Mouse (Mus musculus) ES-E14 (cell line): Measurements from ENCODE around the gene Hamp2. TPM values are rescaled to one million over a fixed set of nuclear protein-coding genes. Genes with fewer than 3 reads are reported as not detected.
"Not testable (repeated sequence)": the region's sequence is repeated elsewhere in the genome, so short reads cannot be mapped to it uniquely, and the experiment has no call there.

Experiments
- DNase-seq: peaks from one replicate; pipeline ENCODE4 v3.0.0-alpha.2; 2013; ENCODE audit warnings: low read depth, low spot score
- H3K27ac ChIP-seq: 2 replicates; pipeline ENCODE4 v1.5.1; 2012; ENCODE audit warnings: low read depth, mild to moderate bottlenecking, low read length, moderate library complexity, mixed read lengths; ENCODE audit not compliant: poor library complexity, insufficient read depth, severe bottlenecking
- H3K36me3 ChIP-seq: 2 replicates; pipeline ENCODE4 v1.6.1; 2012; ENCODE audit warnings: mild to moderate bottlenecking, low read length, moderate library complexity, mixed read lengths; ENCODE audit not compliant: control insufficient read depth, poor library complexity, insufficient read depth, severe bottlenecking
- H3K4me1 ChIP-seq, 2 experiments: fragments of 150-350 bp in 1 of 2; sonication (generic) in 1 of 2; 2 replicates each; pipeline ENCODE4 v1.6.1; 2012; ENCODE audit warnings: low read length in 2 of 2, mild to moderate bottlenecking in 1 of 2, mixed read lengths in 1 of 2; ENCODE audit not compliant: control insufficient read depth in 2 of 2, insufficient read depth in 2 of 2, poor library complexity in 1 of 2
- H3K4me3 ChIP-seq, 2 experiments: fragments of 150-350 bp in 1 of 2; sonication (generic) in 1 of 2; 2 replicates each; pipeline ENCODE4 v1.5.1; 2012; ENCODE audit warnings: low read length in 2 of 2, low read depth in 1 of 2, mild to moderate bottlenecking in 1 of 2, mixed read lengths in 1 of 2; ENCODE audit not compliant: insufficient read depth in 1 of 2, poor library complexity in 1 of 2, severe bottlenecking in 1 of 2
- H3K9ac ChIP-seq: 2 replicates; pipeline ENCODE4 v1.6.1; 2012; ENCODE audit warnings: low read depth, mild to moderate bottlenecking, low read length, mixed read lengths; ENCODE audit not compliant: poor library complexity, insufficient read depth, severe bottlenecking
- H3K9me3 ChIP-seq: fragments of 150-350 bp; sonication (generic); 2 replicates; pipeline ENCODE4 v1.6.1; 2012; ENCODE audit warnings: low read depth, mild to moderate bottlenecking, low read length; ENCODE audit not compliant: control insufficient read depth, insufficient read depth
- CHD2 ChIP-seq: IDR thresholded peaks from 2 replicates; pipeline ENCODE4 v1.6.1; 2014; ENCODE audit warnings: mild to moderate bottlenecking, low read depth, low read length, inconsistent platforms
- HCFC1 ChIP-seq: IDR thresholded peaks from 2 replicates; pipeline ENCODE4 v1.6.1; 2012; ENCODE audit warnings: low read length, inconsistent platforms, borderline replicate concordance; ENCODE audit not compliant: insufficient read depth
- MAFK ChIP-seq: IDR thresholded peaks from 2 replicates; pipeline ENCODE4 v1.6.1; 2014; ENCODE audit warnings: mild to moderate bottlenecking, low read depth, low read length, inconsistent platforms; ENCODE audit not compliant: insufficient read depth
- ZC3H11A ChIP-seq: IDR thresholded peaks from 2 replicates; pipeline ENCODE4 v1.6.1; 2012; ENCODE audit warnings: low read depth, mild to moderate bottlenecking, inconsistent platforms, low read length, borderline replicate concordance
- ZNF384 ChIP-seq: IDR thresholded peaks from 2 replicates; pipeline ENCODE4 v1.6.1; 2012; ENCODE audit warnings: low read depth, low read length, inconsistent platforms
- in situ Hi-C, 2 experiments: fragments of 600-800 bp; cut with MboI; formaldehyde crosslinking; loops; one replicate each; pipeline ENCODE4 v1.15.1; 2025; ENCODE audit warnings: low sequenced_read_pairs in 2 of 2, inconsistent platforms in 1 of 2; ENCODE audit not compliant: unreplicated experiment in 2 of 2
- total RNA-seq: library from RNA; depleted of rRNA; stranded (reverse); fragments of 300-350 nt; gene quantifications from 2 replicates; pipeline ENCODE4 v1.2.3, GENCODE M21; 2012

The Hamp2 gene
- total RNA-seq, 1 experiment: not detected

DNA sequence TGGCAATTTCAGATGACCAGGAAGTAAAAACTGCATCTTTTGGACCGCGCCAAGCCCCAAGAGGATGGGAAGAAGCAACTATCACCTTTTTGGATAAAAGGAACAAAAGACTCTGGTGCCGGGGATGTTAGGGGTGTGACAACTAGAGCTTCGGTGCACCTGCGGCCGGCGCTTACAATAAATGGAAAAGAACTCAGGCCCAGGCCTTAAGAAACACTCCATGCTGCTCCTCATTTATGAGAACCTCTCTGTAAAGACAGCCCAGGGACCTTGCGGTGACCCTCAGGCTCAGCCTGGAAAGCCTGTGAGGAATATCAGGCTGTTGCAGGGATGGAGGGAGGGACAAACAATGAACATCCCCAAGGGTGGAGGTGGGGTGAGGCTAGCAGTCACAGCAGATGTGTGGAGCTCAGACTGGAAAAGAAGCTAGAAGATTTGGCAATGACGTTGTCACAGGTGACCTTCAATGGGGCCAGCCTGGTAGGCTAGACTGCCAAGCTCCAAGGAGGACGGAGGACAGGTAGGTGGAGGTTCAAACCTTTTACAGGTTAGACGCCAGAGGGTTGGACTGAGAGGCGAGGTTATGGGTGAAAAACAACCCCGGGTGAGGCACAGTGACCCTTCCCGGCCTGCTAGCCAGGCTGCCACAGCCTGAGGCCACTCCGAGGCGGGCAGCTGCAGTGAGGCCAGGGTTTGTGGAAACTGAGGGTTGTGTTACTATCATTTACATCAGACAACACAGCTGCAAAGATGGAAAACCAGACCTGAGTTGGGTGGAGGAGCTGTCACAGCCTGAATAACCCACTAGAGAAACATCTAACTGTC lies 28.2 kb upstream of the Hamp2 start:
- H3K27ac ChIP-seq: no peak overlapping the region
- H3K9ac ChIP-seq: no peak overlapping the region
- in situ Hi-C loops: no loop called here
- TF ChIP-seq ZNF384 (no peak), HCFC1 (no peak), ZC3H11A (no peak), MAFK (no peak), CHD2 (no peak)
- H3K4me3 ChIP-seq: no peak overlapping the region
- no peak for DNase-seq
- peaks cover 0 to 4% of the 10 kb centered on the region in 2 experiments; a peak in 1 of 4 replicates for H3K4me1 ChIP-seq
- peaks cover 36% of the 10 kb centered on the region for H3K36me3 ChIP-seq
- H3K9me3 ChIP-seq: no peaks in the 10 kb centered on the region

GRCm38 (mm10) chr7:30949902-30950301 lies 25.4 kb upstream of the Hamp2 start:
- H3K9ac ChIP-seq, in situ Hi-C loops, H3K27ac ChIP-seq, H3K4me3 ChIP-seq, H3K9me3 ChIP-seq, DNase-seq, H3K4me1 ChIP-seq: not testable (repeated sequence)
- H3K36me3 ChIP-seq: peaks cover 37% of the 10 kb centered on the region

- DNase-seq: no peak
- H3K4me3 ChIP-seq: no peak overlapping the region
- no peaks in the 10 kb centered on the region for H3K9me3 ChIP-seq
- in situ Hi-C loops: no loop called here
- H3K27ac ChIP-seq: no peak overlapping the region
- H3K4me1 ChIP-seq: no peaks in the 10 kb centered on the region
- no peak for TF ChIP-seq HCFC1
- no peak for TF ChIP-seq ZNF384
- TF ChIP-seq CHD2: no peak
- TF ChIP-seq MAFK: no peak
- peaks cover 13% of the 10 kb centered on the region for H3K36me3 ChIP-seq
- no peak overlapping the region for H3K9ac ChIP-seq
Measured at GRCm38 (mm10) chr7:30945876-30946275, 21.4 kb upstream of the Hamp2 start.

GRCm38 (mm10) chr7:30945466-30945865 lies 21.0 kb upstream of the Hamp2 start:
- H3K4me3 ChIP-seq, H3K27ac ChIP-seq, H3K9ac ChIP-seq, DNase-seq, H3K9me3 ChIP-seq, H3K4me1 ChIP-seq, in situ Hi-C loops: not testable (repeated sequence)
- peaks cover 10% of the 10 kb centered on the region for H3K36me3 ChIP-seq

- H3K27ac ChIP-seq, H3K9ac ChIP-seq, H3K4me1 ChIP-seq, DNase-seq, H3K4me3 ChIP-seq, in situ Hi-C loops, H3K9me3 ChIP-seq: not testable (repeated sequence)
- peaks cover 10% of the 10 kb centered on the region for H3K36me3 ChIP-seq
Measured at GRCm38 (mm10) chr7:30944706-30945105, 20.2 kb upstream of the Hamp2 start.
